Mouse (Mus musculus): ENCODE measurements around the gene 1700001P01Rik.
"Not testable (repeated sequence)": the region's sequence is repeated elsewhere in the genome, so short reads cannot be mapped to it uniquely, and the experiment has no call there.

The 1700001P01Rik gene

GRCm38 (mm10) chr11:97797369-97798082 lies 21.8 kb upstream of the 1700001P01Rik start:
- ATAC-seq (ENCODE audit: insufficient number of reproducible peaks, low FRiP score, low TSS enrichment), result no peak

DNA sequence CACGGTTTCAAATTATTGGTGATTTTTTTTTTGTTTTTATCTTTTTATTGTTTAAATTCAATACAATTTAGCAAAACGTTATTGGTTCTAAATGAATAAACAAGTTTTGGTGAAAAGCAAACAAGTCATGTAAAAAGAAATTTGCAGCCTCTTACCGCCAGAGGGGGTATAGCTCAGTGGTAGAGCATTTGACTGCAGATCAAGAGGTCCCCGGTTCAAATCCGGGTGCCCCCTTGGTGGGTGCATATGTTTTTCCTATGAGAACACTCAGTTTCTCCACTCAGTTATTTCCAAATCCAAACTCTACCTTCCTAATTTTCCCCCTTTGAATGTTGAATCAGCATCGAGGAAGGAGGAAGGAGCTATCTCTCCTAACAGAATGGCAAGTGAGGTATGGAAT lies 21.2 kb upstream of the 1700001P01Rik start:
- ATAC-seq (ENCODE audit: insufficient number of reproducible peaks, low FRiP score, low TSS enrichment), result no peak

DNA sequence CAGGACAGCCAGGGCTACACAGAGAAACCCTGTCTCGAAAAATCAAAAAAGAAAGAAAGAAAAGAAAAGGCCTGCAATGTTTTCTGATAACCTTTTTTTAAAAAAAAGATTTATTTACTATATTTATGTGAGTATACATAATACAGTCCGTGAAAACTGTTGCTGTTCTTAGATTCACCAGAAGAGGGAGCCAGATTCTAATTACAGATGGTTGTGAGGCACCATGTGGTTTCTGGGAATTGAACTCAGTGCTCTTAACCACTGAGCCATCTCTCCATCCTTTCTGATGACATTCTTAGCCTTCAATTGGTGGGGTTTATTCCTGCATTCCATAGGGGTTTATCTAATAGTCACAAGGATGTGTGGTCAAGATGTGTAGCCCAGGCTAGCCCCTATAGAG lies 17.4 kb upstream of the 1700001P01Rik start:
- ATAC-seq (ENCODE audit: insufficient number of reproducible peaks, low FRiP score, low TSS enrichment), result no peak

DNA sequence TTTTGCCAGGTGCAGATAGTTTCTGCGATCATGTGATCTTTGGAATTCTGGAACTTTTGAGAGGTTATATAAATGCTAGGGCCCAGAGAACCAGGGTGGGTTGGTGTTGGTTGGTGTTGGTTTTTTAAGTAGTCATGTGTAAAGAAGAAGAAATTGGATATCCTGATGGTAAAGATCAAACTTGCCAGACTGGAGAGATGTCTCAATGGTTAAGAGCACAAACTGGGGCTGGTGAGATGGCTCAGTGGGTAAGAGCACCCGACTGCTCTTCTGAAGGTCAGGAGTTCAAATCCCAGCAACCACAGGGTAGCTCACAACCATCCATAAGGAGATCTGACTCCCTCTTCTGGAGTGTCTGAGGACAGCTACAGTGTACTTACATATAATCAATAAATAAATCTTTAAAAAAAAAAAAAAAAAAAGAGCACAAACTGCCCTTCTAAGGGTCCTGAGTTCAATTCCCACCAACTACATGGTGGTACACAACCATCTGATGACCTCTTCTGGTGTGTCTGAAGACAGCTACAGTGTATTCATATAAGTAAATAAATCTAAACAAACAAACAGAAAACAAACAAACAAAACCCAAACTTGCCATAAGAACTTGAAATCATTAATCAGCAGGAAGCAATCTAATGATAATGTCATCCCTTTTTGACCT lies 15.2 kb upstream of the 1700001P01Rik start:
- ATAC-seq (ENCODE audit: insufficient number of reproducible peaks, low FRiP score, low TSS enrichment), result not testable (repeated sequence)

GRCm38 (mm10) chr11:97789727-97790126 lies 14.0 kb upstream of the 1700001P01Rik start:
- ATAC-seq (ENCODE audit: insufficient number of reproducible peaks, low FRiP score, low TSS enrichment), result no peak

DNA sequence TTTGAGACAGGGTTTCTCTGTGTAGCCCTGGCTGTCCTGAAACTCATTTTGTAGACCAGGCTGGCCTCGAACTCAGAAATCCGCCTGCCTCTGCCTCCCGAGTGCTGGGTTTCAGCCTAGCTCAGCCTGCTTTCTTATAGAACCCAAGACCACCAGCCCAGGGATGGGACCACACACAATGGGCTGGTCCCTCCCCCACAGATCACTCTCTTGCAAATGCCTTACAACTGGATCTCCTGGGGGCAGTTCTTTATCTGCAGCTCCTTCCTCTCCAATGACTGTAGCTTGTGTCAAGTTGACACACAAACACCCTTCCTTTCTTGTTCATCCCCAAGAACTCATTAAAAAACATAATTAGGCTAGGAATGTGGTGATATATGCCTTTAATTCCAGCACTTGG lies 12.2 kb upstream of the 1700001P01Rik start:
- ATAC-seq (ENCODE audit: insufficient number of reproducible peaks, low FRiP score, low TSS enrichment), result no peak

- ATAC-seq (ENCODE audit: insufficient number of reproducible peaks, low FRiP score, low TSS enrichment), result no peak
Observed at GRCm38 (mm10) chr11:97782564-97782895, 6.8 kb upstream of the 1700001P01Rik start.

DNA sequence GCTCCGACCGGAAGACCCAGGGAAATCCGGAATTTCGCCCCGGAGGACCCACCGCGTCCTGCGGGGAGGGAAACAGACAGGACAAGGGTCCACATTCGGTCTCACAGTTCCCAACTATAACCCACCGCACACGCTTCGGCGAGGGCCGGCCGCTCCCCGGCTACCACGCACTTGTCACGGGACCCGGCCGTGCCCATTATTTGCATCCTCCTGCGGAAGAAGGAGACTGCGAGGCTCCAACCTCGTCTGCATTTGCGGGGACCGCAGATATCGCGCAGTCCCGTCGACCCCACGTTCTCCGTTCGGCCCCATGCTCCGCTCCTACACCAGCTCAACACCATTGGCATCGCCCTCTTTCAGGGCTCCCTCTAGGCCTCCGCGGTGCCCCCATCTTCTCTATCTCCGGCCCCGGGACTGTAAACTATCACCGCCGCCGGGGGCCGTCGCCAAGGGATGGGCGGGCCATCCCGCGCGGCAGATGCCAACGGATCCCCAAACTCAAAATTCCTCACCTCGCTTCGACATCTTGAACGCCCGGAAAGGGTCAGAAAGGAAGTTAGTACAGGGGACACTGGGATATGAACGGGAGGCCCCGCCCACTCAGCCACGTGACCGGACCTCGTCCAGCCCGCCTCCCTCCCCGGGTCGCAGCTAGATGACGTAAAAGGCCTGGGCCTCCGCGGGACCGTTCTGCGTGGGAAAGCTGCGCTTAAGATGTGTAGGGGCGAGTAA lies 6.3 kb upstream of the 1700001P01Rik start, which contains the start of gene Rpl23:
Rpl23 (minus strand) TSS at position 606 of the 732 bp plus-strand sequence.
- peak; percentile 74; the same call in 1 of the 2 replicates for ATAC-seq (ENCODE audit: insufficient number of reproducible peaks, low FRiP score, low TSS enrichment)

DNA sequence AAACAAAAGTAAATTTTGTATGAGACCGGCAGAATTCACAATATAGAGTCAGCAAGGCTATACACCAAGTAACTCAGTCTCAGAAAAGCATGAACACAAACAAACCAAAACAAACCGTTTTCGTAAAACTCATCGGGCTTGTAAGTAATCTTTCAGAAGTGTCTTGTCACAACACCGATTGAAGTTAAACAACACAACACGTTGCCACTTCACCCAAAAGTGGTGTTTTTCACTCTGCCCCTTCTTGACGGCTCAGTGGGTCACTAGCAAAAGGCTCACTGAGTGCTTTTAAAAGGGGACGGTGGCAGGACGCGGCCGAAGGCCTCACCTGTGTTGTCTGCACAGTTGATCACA lies 5.7 kb upstream of the 1700001P01Rik start:
- ATAC-seq (ENCODE audit: insufficient number of reproducible peaks, low FRiP score, low TSS enrichment), result no peak

GRCm38 (mm10) chr11:97779968-97780701 lies 4.4 kb upstream of the 1700001P01Rik start:
- no peak for ATAC-seq (ENCODE audit: insufficient number of reproducible peaks, low FRiP score, low TSS enrichment)

GRCm38 (mm10) chr11:97778918-97779317 lies 3.2 kb upstream of the 1700001P01Rik start:
- ATAC-seq (ENCODE audit: insufficient number of reproducible peaks, low FRiP score, low TSS enrichment), result no peak

- no peak for ATAC-seq (ENCODE audit: insufficient number of reproducible peaks, low FRiP score, low TSS enrichment)
Observed at GRCm38 (mm10) chr11:97777129-97777529, 1.4 kb upstream of the 1700001P01Rik start.

- no peak for ATAC-seq (ENCODE audit: insufficient number of reproducible peaks, low FRiP score, low TSS enrichment)
Observed at GRCm38 (mm10) chr11:97776497-97777128, 895 bp upstream of the 1700001P01Rik start.

DNA sequence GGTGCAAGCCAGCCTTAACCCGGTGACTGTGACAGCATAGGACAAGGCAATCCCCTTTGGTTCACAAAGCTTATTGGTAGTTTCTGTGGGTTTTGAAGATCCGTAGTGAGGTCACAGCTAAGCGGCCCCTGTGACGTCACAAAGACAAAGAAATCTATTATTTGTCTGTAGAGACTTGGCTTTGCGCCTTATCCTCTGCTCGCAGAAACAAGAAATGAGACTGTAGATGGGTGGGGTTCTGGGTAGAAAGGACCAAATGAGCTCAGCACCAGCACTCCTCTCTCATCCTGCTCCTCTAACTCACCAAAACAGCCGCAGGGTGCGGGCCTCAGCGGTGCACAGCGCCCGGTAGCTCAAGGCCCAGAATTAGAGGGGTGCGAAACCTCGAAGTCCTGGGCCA lies 532 bp downstream of the 1700001P01Rik start:
- ATAC-seq (ENCODE audit: insufficient number of reproducible peaks, low FRiP score, low TSS enrichment), result no peak

- ATAC-seq (ENCODE audit: insufficient number of reproducible peaks, low FRiP score, low TSS enrichment), result no peak
Observed at GRCm38 (mm10) chr11:97771410-97771809, 4.3 kb downstream of the 1700001P01Rik start.

GRCm38 (mm10) chr11:97769704-97770103 lies 6.0 kb downstream of the 1700001P01Rik start:
- ATAC-seq (ENCODE audit: insufficient number of reproducible peaks, low FRiP score, low TSS enrichment), result no peak

DNA sequence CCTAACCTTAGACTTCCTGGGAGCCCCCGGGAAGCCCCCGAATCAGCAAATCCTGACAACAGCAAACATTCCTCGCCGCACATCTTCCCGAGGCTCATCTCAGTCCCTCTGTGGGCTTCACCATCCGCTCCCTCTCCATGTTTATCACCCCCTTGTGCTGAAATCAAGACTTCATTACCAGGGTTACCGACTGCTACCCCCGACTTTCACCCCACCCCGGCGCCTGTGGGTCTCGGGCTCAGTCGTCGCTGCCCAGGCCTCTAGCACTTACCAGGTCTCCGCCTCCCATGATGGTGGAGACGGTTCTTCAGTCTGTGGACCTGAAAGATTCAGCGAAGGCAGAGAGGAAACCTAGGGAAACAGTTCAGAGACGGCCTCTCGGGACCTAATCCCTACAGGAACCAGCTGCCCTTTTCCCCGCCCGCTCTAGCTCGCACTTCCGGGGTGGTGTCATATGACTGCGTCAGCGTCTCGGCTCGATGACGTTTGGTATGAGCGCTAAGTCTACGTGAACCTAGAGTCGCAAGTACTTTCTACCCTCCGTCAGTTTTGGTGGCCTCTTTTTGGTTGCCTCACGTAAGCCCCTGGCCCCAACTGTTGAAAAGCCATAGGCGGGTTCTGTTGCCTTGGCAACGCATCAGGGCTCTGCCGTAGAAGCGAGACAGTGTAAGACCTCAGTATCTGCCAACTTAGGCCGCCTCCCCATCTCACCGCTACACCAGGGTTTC lies 9.4 kb downstream of the 1700001P01Rik start, which contains the start of gene Cwc25:
Cwc25 (minus strand) TSS at position 403 of the 728 bp plus-strand sequence.
- ATAC-seq (ENCODE audit: insufficient number of reproducible peaks, low FRiP score, low TSS enrichment), result peak; percentile 87

DNA sequence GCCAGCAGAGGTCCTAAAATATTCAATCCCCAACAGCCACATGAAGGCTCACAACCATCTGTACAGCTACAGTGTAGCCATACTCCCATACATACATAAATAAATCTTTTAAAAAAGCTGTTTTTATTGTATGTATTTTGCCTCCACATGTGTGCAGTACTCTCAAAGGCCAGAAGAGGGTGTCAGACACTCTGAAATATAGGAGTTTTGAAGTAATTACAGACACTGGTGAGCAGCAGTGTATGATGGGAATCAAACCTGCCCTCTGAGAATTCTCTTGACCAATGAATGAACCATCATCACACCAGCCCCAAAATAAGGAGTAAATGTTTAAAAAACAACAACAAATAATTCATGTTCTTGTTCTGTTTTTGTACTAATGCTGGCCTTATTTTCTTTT lies 14.1 kb downstream of the 1700001P01Rik start:
- no peak for ATAC-seq (ENCODE audit: insufficient number of reproducible peaks, low FRiP score, low TSS enrichment)

- ATAC-seq (ENCODE audit: insufficient number of reproducible peaks, low FRiP score, low TSS enrichment), result no peak
Observed at GRCm38 (mm10) chr11:97758942-97759341, 16.8 kb downstream of the 1700001P01Rik start.

All from cerebellum, adult (tissue).